Mouse (Mus musculus) stomach, embryonic 15.5 days (tissue): ENCODE data around the gene Brinp1. TPM values are rescaled to one million over a fixed set of nuclear protein-coding genes. Genes with fewer than 3 reads are reported as not detected.
"Not testable (repeated sequence)": the region's sequence is repeated elsewhere in the genome, so short reads cannot be mapped to it uniquely, and the experiment has no call there.

ENCODE experiments used
- ATAC-seq: fragments of 200-750 bp; cut with Nextera tagmentation; 2 replicates; pipeline ENCODE4 v1.8.0; 2017; ENCODE audit warnings: low read depth, moderate number of reproducible peaks, moderate TSS enrichment; ENCODE audit not compliant: insufficient read depth, low FRiP score
- H3K27ac ChIP-seq: fragments of 300-500 bp; sonication (generic); 2 replicates; pipeline ENCODE4 v1.5.1; 2015; ENCODE audit warnings: mild to moderate bottlenecking, inconsistent platforms
- H3K27me3 ChIP-seq: fragments of 300-500 bp; sonication (generic); replicated peaks from 2 replicates; pipeline ENCODE4 v1.6.1; 2015; ENCODE audit warnings: inconsistent platforms
- H3K36me3 ChIP-seq: fragments of 300-500 bp; sonication (generic); 2 replicates; pipeline ENCODE4 v1.6.1; 2015; ENCODE audit warnings: inconsistent platforms
- H3K4me1 ChIP-seq: fragments of 300-500 bp; sonication (generic); 2 replicates; pipeline ENCODE4 v1.6.1; 2015; ENCODE audit warnings: inconsistent platforms
- H3K4me2 ChIP-seq: fragments of 300-500 bp; sonication (generic); 2 replicates; pipeline ENCODE4 v1.6.1; 2015; ENCODE audit warnings: mild to moderate bottlenecking, inconsistent platforms
- H3K4me3 ChIP-seq: fragments of 300-500 bp; sonication (generic); replicated peaks from 2 replicates; pipeline ENCODE4 v1.5.1; 2015; ENCODE audit warnings: inconsistent platforms
- H3K9ac ChIP-seq: fragments of 300-500 bp; sonication (generic); 2 replicates; pipeline ENCODE4 v1.6.1; 2015; ENCODE audit warnings: inconsistent platforms
- H3K9me3 ChIP-seq: fragments of 300-500 bp; sonication (generic); 2 replicates; pipeline ENCODE4 v1.6.1; 2016; ENCODE audit warnings: inconsistent platforms
- WGBS: fragments of 180-500 bp; shearing (Covaris S2); methylation state at CpG from one replicate; pipeline ENCODE4 v1.1.7; 2015; 5-methylcytosine and 5-hydroxymethylcytosine counted together
- polyA plus RNA-seq: library from polyadenylated mRNA; unstranded; fragments of >200 nt; fragmentation: Nextera tagmentation; extraction: Ambion mirVana; gene quantifications from 2 replicates; pipeline ENCODE4 v1.2.1, GENCODE M21; 2015

The Brinp1 gene
- polyA plus RNA-seq, 1 experiment from 2014 or later, result 7.4 TPM

- no peak overlapping the region for H3K4me2 ChIP-seq
- no peak overlapping the region for H3K9ac ChIP-seq
- H3K27me3 ChIP-seq, result no peaks in the 10 kb centered on the region
- ATAC-seq, result no peak
- H3K27ac ChIP-seq, result no peak overlapping the region
- H3K9me3 ChIP-seq, result no peaks in the 10 kb centered on the region
- H3K4me1 ChIP-seq, result no peaks in the 10 kb centered on the region
- no peak overlapping the region for H3K4me3 ChIP-seq
- H3K36me3 ChIP-seq, result no peaks in the 10 kb centered on the region
- WGBS, result 42% methylated on average over 3 of the region's 3 CpGs
These were observed 43.3 kb downstream of the Brinp1 start for GRCm38 (mm10) chr4:68910942-68911341.

- Histone ChIP-seq H3K9me3 (no peaks in the 10 kb centered on the region), H3K4me2 (no peak overlapping the region), H3K9ac (no peak overlapping the region), H3K36me3 (no peaks in the 10 kb centered on the region), H3K4me1 (no peaks in the 10 kb centered on the region), H3K27ac (no peak overlapping the region), H3K4me3 (no peak overlapping the region), H3K27me3 (no peaks in the 10 kb centered on the region)
- no peak for ATAC-seq
- 70% methylated on average over 11 of the region's 11 CpGs for WGBS
These were observed 47.6 kb downstream of the Brinp1 start for GRCm38 (mm10) chr4:68906417-68907210.

GRCm38 (mm10) chr4:68890526-68890925 lies 63.7 kb downstream of the Brinp1 start:
- 82% methylated on average over 4 of the region's 4 CpGs for WGBS
- Histone ChIP-seq H3K4me1 (no peaks in the 10 kb centered on the region), H3K9me3 (no peaks in the 10 kb centered on the region)

GRCm38 (mm10) chr4:68886276-68886675 lies 67.9 kb downstream of the Brinp1 start:
- Histone ChIP-seq H3K27me3 (no peaks in the 10 kb centered on the region), H3K4me2 (no peak overlapping the region), H3K9ac (no peak overlapping the region), H3K4me3 (no peak overlapping the region), H3K4me1 (no peaks in the 10 kb centered on the region), H3K9me3 (no peaks in the 10 kb centered on the region), H3K36me3 (no peaks in the 10 kb centered on the region), H3K27ac (no peak overlapping the region)
- WGBS, result 81% methylated on average over 2 of the region's 2 CpGs
- ATAC-seq, result no peak

More at GRCm38 (mm10) chr4:68890526-68890925, 63.7 kb downstream of the Brinp1 start:
- no peaks in the 10 kb centered on the region for H3K36me3 ChIP-seq
- H3K9ac ChIP-seq, result no peak overlapping the region
- no peak overlapping the region for H3K4me3 ChIP-seq
- ATAC-seq, result no peak
- no peak overlapping the region for H3K27ac ChIP-seq
- H3K4me2 ChIP-seq, result no peak overlapping the region
- H3K27me3 ChIP-seq, result no peaks in the 10 kb centered on the region

GRCm38 (mm10) chr4:68872028-68872427 lies 82.2 kb downstream of the Brinp1 start:
- Histone ChIP-seq H3K27ac (no peak overlapping the region), H3K9ac (no peak overlapping the region), H3K4me1 (no peaks in the 10 kb centered on the region), H3K27me3 (no peaks in the 10 kb centered on the region), H3K4me2 (no peak overlapping the region), H3K4me3 (no peak overlapping the region), H3K36me3 (no peaks in the 10 kb centered on the region), H3K9me3 (no peaks in the 10 kb centered on the region)
- ATAC-seq, result no peak

GRCm38 (mm10) chr4:68865135-68865767 lies 88.9 kb downstream of the Brinp1 start:
- H3K9me3 ChIP-seq, result no peaks in the 10 kb centered on the region

GRCm38 (mm10) chr4:68864668-68865067 lies 89.5 kb downstream of the Brinp1 start:
- no peaks in the 10 kb centered on the region for H3K4me1 ChIP-seq
- H3K36me3 ChIP-seq, result no peaks in the 10 kb centered on the region
- no peaks in the 10 kb centered on the region for H3K27me3 ChIP-seq
- no peaks in the 10 kb centered on the region for H3K9me3 ChIP-seq
- H3K4me2 ChIP-seq, result no peak overlapping the region
- no peak overlapping the region for H3K27ac ChIP-seq
- H3K4me3 ChIP-seq, result no peak overlapping the region
- H3K9ac ChIP-seq, result no peak overlapping the region
- no peak for ATAC-seq
- WGBS, result 96% methylated on average over 2 of the region's 2 CpGs

More at GRCm38 (mm10) chr4:68865135-68865767, 88.9 kb downstream of the Brinp1 start:
- no peak for ATAC-seq
- H3K9ac ChIP-seq, result no peak overlapping the region
- no peaks in the 10 kb centered on the region for H3K27me3 ChIP-seq
- WGBS, result 55% methylated on average over 4 of the region's 4 CpGs
- H3K36me3 ChIP-seq, result no peaks in the 10 kb centered on the region
- no peak overlapping the region for H3K4me2 ChIP-seq
- H3K4me1 ChIP-seq, result no peaks in the 10 kb centered on the region
- no peak overlapping the region for H3K27ac ChIP-seq
- no peak overlapping the region for H3K4me3 ChIP-seq

GRCm38 (mm10) chr4:68856868-68857267 lies 97.3 kb downstream of the Brinp1 start:
- no peak overlapping the region for H3K9ac ChIP-seq
- no peak overlapping the region for H3K27ac ChIP-seq
- no peaks in the 10 kb centered on the region for H3K9me3 ChIP-seq
- no peaks in the 10 kb centered on the region for H3K27me3 ChIP-seq
- no peak overlapping the region for H3K4me3 ChIP-seq
- H3K4me1 ChIP-seq, result no peaks in the 10 kb centered on the region
- no peak overlapping the region for H3K4me2 ChIP-seq
- ATAC-seq, result no peak
- 36% methylated on average over 1 of the region's 1 CpGs for WGBS
- H3K36me3 ChIP-seq, result no peaks in the 10 kb centered on the region

GRCm38 (mm10) chr4:68849671-68850070 lies 104.5 kb downstream of the Brinp1 start:
- H3K27me3 ChIP-seq, result no peaks in the 10 kb centered on the region
- ATAC-seq, result no peak
- WGBS, result 48% methylated on average over 3 of the region's 3 CpGs

GRCm38 (mm10) chr4:68846976-68847375 lies 107.2 kb downstream of the Brinp1 start:
- no peak overlapping the region for H3K27ac ChIP-seq
- H3K36me3 ChIP-seq, result no peaks in the 10 kb centered on the region
- no peak overlapping the region for H3K4me3 ChIP-seq
- ATAC-seq, result no peak
- H3K27me3 ChIP-seq, result no peaks in the 10 kb centered on the region
- WGBS, result 81% methylated on average over 1 of the region's 1 CpGs
- H3K4me2 ChIP-seq, result no peak overlapping the region
- no peak overlapping the region for H3K9ac ChIP-seq
- H3K4me1 ChIP-seq, result no peaks in the 10 kb centered on the region
- H3K9me3 ChIP-seq, result no peaks in the 10 kb centered on the region

More at GRCm38 (mm10) chr4:68849671-68850070, 104.5 kb downstream of the Brinp1 start:
- no peaks in the 10 kb centered on the region for H3K9me3 ChIP-seq
- H3K27ac ChIP-seq, result no peak overlapping the region
- no peaks in the 10 kb centered on the region for H3K36me3 ChIP-seq
- H3K4me3 ChIP-seq, result no peak overlapping the region
- H3K4me1 ChIP-seq, result no peaks in the 10 kb centered on the region
- no peak overlapping the region for H3K4me2 ChIP-seq
- H3K9ac ChIP-seq, result no peak overlapping the region

GRCm38 (mm10) chr4:68845964-68846363 lies 108.2 kb downstream of the Brinp1 start:
- no peak overlapping the region for H3K27ac ChIP-seq
- H3K9me3 ChIP-seq, result no peaks in the 10 kb centered on the region
- H3K9ac ChIP-seq, result no peak overlapping the region
- H3K36me3 ChIP-seq, result no peaks in the 10 kb centered on the region
- no peak overlapping the region for H3K4me3 ChIP-seq
- no peak overlapping the region for H3K4me2 ChIP-seq
- ATAC-seq, result no peak
- WGBS, result 59% methylated on average over 3 of the region's 3 CpGs
- no peaks in the 10 kb centered on the region for H3K27me3 ChIP-seq
- no peaks in the 10 kb centered on the region for H3K4me1 ChIP-seq

- not testable (repeated sequence) for H3K27ac ChIP-seq, H3K4me2 ChIP-seq, H3K4me3 ChIP-seq, ATAC-seq, H3K9ac ChIP-seq, H3K4me1 ChIP-seq, H3K36me3 ChIP-seq, H3K27me3 ChIP-seq, H3K9me3 ChIP-seq
These were observed 140.2 kb downstream of the Brinp1 start for GRCm38 (mm10) chr4:68813997-68814396.
